Mouse (Mus musculus) testis, adult 2 months (tissue): ENCODE results near the gene Tmc8.
"Not testable (repeated sequence)": the region's sequence is repeated elsewhere in the genome, so short reads cannot be mapped to it uniquely, and the experiment has no call there.

Source experiments
- CTCF ChIP-seq: fragments of 200-500 bp; IDR thresholded peaks from 2 replicates; pipeline ENCODE4 v1.5.1; 2012; ENCODE audit warnings: low read depth, mild to moderate bottlenecking, inconsistent platforms, low read length, moderate library complexity; ENCODE audit not compliant: control insufficient read depth, insufficient read depth, insufficient replicate concordance
- POLR2A ChIP-seq: fragments of 200-500 bp; IDR thresholded peaks from 2 replicates; pipeline ENCODE4 v1.6.1; 2012; ENCODE audit warnings: low read depth, mild to moderate bottlenecking, inconsistent platforms, low read length, moderate library complexity; ENCODE audit not compliant: control insufficient read depth

- not testable (repeated sequence) for TF ChIP-seq CTCF, POLR2A
Observed at GRCm38 (mm10) chr11:117788481-117788880, 6.6 kb downstream of the Tmc8 start.
